Mouse (Mus musculus) megakaryocyte-erythroid progenitor cell, adult 5-6 weeks (primary cell): Measurements from ENCODE around the gene Supt16. TPM values are rescaled to one million over a fixed set of nuclear protein-coding genes. Genes with fewer than 3 reads are reported as not detected.

Experiments
- ATAC-seq: replicated peaks from 2 replicates; pipeline ENCODE4 v1.8.0; 2016; ENCODE audit warnings: mild to moderate bottlenecking, inconsistent platforms; ENCODE audit not compliant: severe bottlenecking, poor library complexity, low FRiP score, low TSS enrichment
- total RNA-seq, 2 experiments: library from RNA; stranded (forward) in 1 of 2; stranded (reverse) in 1 of 2; fragments of 200-1000, 215-1000 nt in 1 of 2; fragments of >200 nt in 1 of 2; fragmentation: Nextera tagmentation in 1 of 2; gene quantifications; 2 replicates each; pipeline ENCODE4 v1.2.3; 2014 to 2017

Gene Supt16
- 111 and 153 TPM in 2 replicates for total RNA-seq (2014; fragmentation: Nextera tagmentation)
- total RNA-seq (2017), result 297 and 346 TPM in 2 replicates

- peak; percentile 78 for ATAC-seq
Observed at GRCm38 (mm10) chr14:52197156-52197878, at the start of gene Supt16. Gene Supt16, minus strand, starts transcription at chr14:52197416.

GRCm38 (mm10) chr14:52246129-52246528, 48.9 kb upstream of the Supt16 start:
- ATAC-seq, result no peak

- ATAC-seq, result no peak
Observed at GRCm38 (mm10) chr14:52244690-52245042, 47.5 kb upstream of the Supt16 start.

GRCm38 (mm10) chr14:52244041-52244689, 46.9 kb upstream of the Supt16 start:
- peak; percentile 99 for ATAC-seq

DNA sequence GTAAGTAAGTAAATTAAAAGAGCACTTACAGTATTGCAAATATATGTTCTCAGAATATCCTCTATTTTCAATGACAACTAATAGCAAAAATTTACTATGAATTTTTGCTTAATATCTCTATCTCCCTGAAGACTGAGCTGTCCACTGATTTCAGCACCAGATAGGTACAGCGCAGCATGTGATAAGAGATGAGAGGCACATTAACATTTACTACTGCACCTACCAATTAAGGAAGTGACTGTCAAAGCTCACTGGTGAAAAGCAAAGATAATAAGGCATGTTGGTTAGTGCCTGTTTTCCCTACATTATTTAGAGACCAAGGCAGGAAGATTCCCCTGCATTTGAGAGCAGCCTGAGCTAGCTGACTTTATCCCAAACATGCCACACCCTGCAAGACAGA, 39.0 kb upstream of the Supt16 start:
- ATAC-seq, result no peak

- ATAC-seq, result peak; percentile 70
Observed at GRCm38 (mm10) chr14:52235165-52235564, 37.9 kb upstream of the Supt16 start.

- ATAC-seq, result peak; percentile 35; the same call in 1 of the 2 replicates
Observed at GRCm38 (mm10) chr14:52232249-52232648, 35.0 kb upstream of the Supt16 start.

GRCm38 (mm10) chr14:52225972-52226371, 28.8 kb upstream of the Supt16 start:
- ATAC-seq, result peak; percentile 56; the same call in 1 of the 2 replicates

- peak; percentile 88 for ATAC-seq
Observed at GRCm38 (mm10) chr14:52217261-52217660, 20.0 kb upstream of the Supt16 start.

DNA sequence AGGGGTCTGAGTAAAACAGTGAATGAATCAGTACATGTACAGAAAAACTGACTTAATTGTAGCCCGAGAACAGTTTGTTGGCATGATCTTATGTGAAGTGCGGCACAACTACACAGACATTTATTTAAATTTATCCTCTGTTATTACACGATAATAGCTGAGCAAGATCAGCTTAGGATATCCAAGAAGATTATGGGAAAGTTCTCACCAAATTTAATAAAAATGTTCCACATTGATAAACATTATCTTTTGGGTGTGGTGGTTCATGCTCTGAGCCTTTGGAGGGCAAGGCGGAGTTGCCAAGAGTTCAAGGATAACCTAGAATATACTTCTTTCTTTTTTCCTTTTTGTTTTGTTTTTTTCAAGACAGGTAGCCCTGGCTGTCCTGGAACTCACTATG, 2.2 kb upstream of the Supt16 start:
- ATAC-seq, result peak; percentile 31

GRCm38 (mm10) chr14:52198141-52198540, 925 bp upstream of the Supt16 start:
- no peak for ATAC-seq

DNA sequence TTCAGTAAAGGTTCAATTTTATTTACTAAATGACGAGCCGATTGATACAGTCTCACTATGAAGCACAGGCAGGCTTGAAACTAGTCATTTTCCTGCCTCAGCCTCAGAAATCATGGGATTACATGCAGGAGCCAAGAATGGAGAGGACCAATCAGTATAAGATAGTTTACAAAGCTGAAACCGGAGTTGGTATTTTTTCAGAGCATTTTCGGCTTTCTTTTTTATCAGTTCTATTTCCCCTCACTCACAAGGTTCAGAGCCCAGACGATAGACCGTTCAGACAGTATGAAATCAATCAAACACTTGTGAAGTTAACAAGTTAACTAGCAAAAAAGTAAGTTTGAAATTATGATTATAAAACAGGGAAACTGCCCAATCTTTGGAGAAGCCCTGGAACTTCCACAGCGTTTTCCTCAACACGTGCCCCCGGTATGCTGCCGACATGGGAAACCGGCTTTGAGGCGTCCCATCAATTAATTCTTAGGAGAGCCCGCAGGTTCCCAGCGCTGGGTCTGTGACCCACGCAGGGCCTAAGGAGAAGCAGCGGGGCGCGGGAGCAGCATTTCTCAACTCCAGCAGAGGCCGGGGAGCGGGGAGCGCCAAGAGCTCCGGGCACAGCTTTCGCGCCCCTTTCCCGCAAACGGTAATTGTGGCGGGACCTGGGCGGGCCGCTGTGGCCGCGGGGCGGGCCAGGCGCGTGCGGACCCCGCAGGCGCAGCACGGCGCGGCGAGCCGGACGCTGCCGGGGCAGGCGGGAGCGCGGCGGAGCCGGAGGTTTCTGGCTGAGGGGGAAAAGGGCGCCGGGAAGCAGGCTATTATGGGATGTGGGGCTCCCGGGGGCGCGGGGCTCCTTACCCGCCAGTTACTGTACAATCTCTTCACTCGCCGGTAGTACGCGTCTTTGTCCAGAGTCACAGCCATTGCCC, 723 bp downstream of the Supt16 start:
- ATAC-seq, result no peak

DNA sequence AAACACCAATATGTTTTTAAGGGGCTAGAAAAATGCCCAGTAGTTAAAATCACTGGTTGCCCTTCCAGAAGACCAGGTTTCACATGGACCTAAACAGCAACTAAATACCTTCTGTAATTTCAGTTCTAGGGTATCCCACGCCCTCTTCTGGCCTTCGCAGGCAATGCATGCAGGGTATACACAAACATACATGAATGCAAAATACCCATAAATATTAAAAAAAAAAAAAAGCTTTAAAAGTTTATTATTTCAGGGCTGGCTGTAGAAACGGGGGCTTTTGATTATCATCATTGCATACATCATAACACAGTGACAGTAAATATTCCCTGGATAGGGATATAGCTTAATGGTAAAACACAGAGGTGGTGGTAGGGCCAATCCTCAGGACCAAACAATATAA, 1.5 kb downstream of the Supt16 start:
- ATAC-seq, result no peak

- peak; percentile 92 for ATAC-seq
Observed at GRCm38 (mm10) chr14:52190740-52191359, 6.4 kb downstream of the Supt16 start.

- ATAC-seq, result no peak
Observed at GRCm38 (mm10) chr14:52189519-52189918, 7.7 kb downstream of the Supt16 start.

DNA sequence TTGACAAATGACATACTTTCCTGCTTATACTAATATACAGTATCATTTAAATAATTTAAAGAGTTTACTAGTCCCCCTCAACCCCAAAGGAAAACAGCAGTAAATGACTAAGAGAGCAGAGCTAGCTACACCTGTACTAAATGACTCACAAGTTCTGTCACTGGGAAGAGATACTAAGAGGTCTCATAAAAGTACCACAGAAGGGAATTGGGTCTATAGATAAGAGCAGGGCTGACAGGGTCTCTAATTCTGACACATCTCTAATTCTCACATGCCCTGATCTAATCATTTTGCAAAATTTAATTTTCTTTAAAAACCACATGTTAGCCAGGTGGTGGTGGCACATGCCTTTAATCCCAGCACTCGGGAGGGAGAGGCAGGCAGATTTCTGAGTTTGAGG, 8.4 kb downstream of the Supt16 start:
- no peak for ATAC-seq

DNA sequence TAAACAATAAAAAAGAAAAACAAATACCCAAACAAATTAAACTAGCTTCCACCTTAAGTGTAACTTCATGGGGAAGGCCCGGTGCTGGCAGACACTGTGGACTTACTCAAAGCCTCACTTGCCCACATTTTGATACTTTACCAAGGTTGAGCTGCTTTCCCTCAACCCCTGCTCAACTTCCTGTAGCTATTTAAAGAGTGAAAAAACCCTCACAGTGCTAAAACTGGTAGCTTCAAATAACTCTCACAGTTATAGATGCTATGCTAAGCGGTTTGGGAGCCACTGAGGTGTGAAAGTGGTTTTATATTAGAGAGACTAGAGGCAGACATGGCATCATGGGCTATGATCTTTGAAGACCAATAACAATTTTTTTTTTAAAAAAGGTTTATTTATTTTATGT, 30.6 kb downstream of the Supt16 start:
- no peak for ATAC-seq

DNA sequence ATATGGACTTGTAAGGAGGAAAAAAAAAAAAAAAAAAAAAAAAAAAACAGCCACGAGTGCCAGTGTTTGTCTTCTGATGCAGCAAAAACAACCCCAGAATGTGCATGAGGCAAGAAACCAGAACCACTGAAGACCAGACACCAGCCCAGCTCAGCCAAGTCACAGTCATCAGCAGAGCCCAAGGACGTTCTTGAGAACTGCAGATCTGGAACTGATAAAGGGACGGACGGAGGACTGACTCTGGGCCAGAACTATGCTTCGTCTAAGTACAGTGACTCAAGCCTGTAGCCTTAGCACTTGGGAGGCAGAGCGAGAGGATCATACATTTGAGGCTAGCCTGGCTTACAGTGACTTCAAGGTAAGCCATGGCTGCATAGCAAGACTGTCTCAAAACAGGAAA, 36.3 kb downstream of the Supt16 start:
- no peak for ATAC-seq

- ATAC-seq, result no peak
Observed at GRCm38 (mm10) chr14:52155008-52155407, 42.2 kb downstream of the Supt16 start.

GRCm38 (mm10) chr14:52152613-52153012, 44.6 kb downstream of the Supt16 start:
- no peak for ATAC-seq
